Mouse (Mus musculus) liver, postnatal 0 days (tissue): Measurements from ENCODE around the gene Asb16.

Experiments
- CTCF ChIP-seq: sonication (generic); IDR thresholded peaks from 2 replicates; pipeline ENCODE4 v1.5.1; 2016; ENCODE audit warnings: antibody characterized with exemption, low read depth
- EP300 ChIP-seq: IDR thresholded peaks from 2 replicates; pipeline ENCODE4 v1.6.1; 2016; ENCODE audit warnings: antibody characterized with exemption, low read depth, mild to moderate bottlenecking

DNA sequence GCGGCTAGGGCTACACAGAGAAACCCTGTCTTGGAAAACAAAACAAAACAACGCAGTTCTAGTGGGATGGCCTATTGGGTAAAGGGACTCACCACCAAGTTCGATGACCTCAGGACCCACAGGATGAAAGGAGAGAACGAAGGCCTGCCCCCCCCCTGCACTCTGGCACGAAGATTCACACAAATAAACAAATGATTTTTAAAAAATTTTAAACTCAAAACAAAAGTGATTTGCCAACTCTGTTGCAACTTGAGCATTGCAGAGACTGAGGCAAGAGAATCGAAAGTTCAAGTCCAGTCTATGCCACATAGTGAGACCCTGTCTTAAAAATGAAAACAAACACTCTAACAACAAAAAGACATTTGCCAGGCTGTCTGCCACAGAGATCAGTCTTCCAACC, 27.9 kb upstream of the Asb16 start:
- TF ChIP-seq CTCF (no peak), EP300 (no peak)
